Mouse (Mus musculus) olfactory bulb, adult 2 months (tissue): ENCODE results near the gene Lmo7.

Source experiments
- CTCF ChIP-seq: fragments of 200-500 bp; IDR thresholded peaks from 2 replicates; pipeline ENCODE4 v1.5.1; 2012; ENCODE audit warnings: low read depth, mild to moderate bottlenecking, low read length, moderate library complexity; ENCODE audit not compliant: insufficient read depth
- POLR2A ChIP-seq: fragments of 200-500 bp; IDR thresholded peaks from 2 replicates; pipeline ENCODE4 v1.6.1; 2012; ENCODE audit warnings: mild to moderate bottlenecking, low read depth, low read length, moderate library complexity; ENCODE audit not compliant: insufficient read depth

GRCm38 (mm10) chr14:101893215-101893614 is 163.5 kb downstream of the Lmo7 start:
- TF ChIP-seq CTCF (no peak), POLR2A (no peak)
